Mouse (Mus musculus) adrenal gland (tissue): Measurements from ENCODE around the gene Itpkb.
"Not testable (repeated sequence)": the region's sequence is repeated elsewhere in the genome, so short reads cannot be mapped to it uniquely, and the experiment has no call there.

ENCODE experiments used
- intact Hi-C: fragments of 180-260 bp; cut with DNase I; formaldehyde crosslinking; loops from one replicate; pipeline ENCODE4 v1.15.1; 2025

Gene Itpkb

GRCm38 (mm10) chr1:180365983-180366811 lies 35.9 kb downstream of the Itpkb start:
- intact Hi-C loops: no loop called here

- intact Hi-C loops: no loop called here
Measured at GRCm38 (mm10) chr1:180367045-180367619, 36.8 kb downstream of the Itpkb start.

DNA sequence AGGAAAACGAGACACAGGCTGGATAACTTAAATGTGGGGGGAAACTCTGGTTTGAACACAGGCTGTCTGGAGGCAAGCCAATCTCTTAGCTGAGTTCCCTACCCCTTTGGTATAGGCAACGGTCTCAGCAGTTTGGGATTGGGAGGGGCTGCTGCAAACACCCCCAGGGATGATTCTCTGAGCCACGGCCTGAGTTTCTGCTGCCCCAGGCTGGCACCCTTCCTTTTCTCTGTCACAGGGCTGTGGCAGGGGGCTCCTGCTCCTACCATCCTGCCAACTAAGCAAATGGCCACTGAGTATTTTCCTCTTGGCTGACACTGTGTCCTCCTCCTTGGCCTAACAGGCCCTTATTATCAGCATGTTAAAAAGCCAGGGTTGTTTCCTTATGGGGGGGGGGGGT lies 37.3 kb downstream of the Itpkb start:
- intact Hi-C loops: no loop called here

DNA sequence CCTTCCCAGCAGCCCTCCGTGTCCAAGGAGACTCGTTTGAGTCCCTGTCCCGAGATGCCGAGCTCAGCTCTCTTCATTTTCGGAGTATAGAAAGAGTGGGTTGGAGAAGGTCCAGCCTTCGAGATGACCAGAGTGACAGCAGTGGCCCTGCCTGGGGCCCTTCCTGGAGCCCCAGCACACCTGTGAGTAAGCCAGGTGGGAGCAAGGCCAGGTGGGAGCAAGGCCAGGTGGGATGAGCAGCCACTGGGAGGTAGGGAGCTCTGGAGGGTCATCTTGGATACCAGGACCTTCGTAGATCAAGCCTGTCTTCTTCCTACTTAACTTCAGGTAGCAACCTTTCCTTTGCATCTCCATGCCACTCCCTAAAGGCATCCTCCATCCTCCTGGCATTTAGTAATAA lies 37.8 kb downstream of the Itpkb start:
- intact Hi-C loops: no loop called here

GRCm38 (mm10) chr1:180368646-180369045 lies 38.4 kb downstream of the Itpkb start:
- intact Hi-C loops: no loop called here

GRCm38 (mm10) chr1:180370858-180371652 lies 40.8 kb downstream of the Itpkb start:
- intact Hi-C loops: no loop called here

GRCm38 (mm10) chr1:180372258-180372657 lies 42.0 kb downstream of the Itpkb start:
- intact Hi-C loops: not testable (repeated sequence)

DNA sequence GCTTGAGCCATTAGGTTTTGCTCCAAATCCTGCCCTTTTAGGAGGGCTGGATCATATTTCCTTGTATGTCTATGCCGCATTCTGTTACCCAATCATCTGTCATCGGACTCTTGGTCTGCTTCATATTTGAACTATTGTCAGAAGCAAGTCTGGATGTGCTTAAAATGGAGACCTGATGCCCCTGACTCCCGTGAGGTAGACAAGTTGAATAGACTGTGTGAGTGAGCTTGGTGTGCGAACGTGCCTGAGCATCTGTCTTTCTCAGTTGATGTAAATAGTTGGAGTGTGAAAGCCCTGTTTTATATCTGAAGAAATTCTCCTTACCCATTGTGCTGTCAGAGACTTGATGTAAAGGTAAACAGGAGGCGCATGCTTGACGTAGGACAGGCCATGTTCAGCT lies 46.3 kb downstream of the Itpkb start:
- intact Hi-C loops: no loop called here

DNA sequence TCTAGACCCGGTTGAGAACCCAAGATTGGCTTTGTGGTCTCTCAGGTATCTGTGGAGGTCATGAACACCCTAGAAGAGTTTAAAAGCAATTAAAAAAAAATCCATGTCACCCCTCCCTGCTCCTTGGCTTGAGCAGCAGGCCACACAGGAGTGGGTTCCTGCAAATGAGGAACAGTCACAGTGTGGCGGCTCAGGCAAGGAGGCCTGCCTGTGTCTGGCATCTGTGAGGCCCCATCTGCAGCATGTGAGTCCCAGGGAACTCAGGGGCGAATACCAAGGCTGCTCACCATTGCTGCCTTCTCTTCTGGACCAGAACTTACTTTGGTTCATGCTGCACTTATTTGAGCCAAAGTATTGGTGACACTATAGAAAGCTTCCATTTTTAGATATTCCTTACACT lies 49.3 kb downstream of the Itpkb start:
- intact Hi-C loops: no loop called here

DNA sequence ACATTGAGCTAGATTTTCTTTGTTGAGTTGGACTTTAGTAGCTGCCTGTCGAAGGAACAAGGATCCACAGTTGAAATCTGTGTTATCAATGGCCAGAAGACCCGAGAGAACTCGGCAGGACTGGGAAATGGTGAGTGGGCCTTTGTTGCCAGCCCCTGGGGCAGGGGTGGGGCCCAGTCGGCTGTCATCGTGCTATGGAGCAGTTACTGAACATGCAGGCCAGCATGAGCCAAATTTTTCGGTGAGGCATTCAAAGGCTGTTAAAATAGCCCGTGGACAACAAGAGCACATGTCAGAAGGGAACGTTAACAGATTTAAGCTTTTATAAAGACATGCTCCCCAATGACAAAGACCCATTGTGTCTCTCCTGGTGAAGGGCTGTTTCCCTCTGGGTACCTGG lies 52.1 kb downstream of the Itpkb start:
- intact Hi-C loops: no loop called here

DNA sequence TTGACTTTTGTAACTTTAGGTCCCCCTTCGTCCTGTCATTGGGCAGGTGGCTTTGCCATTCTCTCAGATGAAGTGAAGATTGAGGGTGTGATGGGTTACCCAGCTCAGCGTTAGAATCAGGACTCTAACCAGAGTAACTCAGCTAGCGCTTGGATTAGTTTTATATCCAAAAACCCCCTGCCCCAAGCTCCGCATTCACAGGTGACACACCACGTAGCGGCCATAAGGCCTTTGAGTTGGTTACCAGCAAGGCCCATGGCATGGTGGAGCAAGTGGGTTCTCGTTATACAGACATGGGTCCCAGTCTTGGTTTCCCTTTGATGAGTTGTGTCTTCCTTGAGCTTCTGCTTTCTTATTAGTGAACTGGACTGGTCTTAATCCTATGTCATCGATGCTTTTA lies 53.6 kb downstream of the Itpkb start:
- intact Hi-C loops: no loop called here

DNA sequence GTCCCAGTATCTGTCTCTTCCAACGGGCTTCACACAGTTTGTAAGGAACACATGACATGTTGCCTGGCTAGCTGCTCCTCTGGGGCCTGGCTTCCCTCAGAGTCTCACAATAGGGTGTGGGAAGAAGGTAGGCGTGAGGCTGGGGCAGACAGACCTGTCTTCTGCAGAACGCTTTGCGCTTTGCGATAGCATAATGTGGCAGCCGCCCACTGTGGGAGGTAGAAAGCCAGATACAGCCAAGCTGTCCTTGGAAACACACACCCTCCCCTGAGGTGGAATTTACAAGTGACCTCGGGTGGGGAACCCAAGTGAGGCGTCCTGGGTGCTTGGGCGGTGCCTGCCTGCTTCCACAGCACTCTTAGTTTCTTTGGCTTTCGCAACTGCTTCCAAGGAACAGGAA lies 54.2 kb downstream of the Itpkb start:
- intact Hi-C loops: no loop called here

DNA sequence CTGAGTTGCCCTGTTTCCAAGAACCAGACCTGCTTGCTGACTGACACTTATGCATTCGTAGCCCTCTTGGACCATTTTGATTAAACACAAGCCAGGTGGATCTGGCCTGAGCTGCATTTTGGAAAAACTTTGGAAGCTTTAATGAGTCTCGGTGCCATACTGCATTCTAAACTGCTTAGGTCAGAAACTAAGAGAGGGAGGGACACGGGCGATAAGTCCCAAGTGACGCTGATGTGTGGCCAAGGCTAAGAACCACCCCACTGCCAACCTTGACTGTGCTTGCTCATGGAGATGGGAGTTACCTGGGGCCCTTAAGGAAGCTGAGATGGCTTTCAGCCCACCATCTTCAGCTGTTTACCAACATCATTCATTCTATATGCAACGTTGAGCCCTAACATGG lies 55.0 kb downstream of the Itpkb start:
- intact Hi-C loops: loop anchor here (5.0 kb wide), 1 partner anchor 53 kb away; the partner anchor contains the start of gene Itpkb

- intact Hi-C loops: loop anchor here (2.0 to 5.0 kb wide), 2 partner anchors 55 to 118 kb away; partner anchors contain the start of gene Itpkb
Measured at GRCm38 (mm10) chr1:180386951-180387749, 56.9 kb downstream of the Itpkb start.

DNA sequence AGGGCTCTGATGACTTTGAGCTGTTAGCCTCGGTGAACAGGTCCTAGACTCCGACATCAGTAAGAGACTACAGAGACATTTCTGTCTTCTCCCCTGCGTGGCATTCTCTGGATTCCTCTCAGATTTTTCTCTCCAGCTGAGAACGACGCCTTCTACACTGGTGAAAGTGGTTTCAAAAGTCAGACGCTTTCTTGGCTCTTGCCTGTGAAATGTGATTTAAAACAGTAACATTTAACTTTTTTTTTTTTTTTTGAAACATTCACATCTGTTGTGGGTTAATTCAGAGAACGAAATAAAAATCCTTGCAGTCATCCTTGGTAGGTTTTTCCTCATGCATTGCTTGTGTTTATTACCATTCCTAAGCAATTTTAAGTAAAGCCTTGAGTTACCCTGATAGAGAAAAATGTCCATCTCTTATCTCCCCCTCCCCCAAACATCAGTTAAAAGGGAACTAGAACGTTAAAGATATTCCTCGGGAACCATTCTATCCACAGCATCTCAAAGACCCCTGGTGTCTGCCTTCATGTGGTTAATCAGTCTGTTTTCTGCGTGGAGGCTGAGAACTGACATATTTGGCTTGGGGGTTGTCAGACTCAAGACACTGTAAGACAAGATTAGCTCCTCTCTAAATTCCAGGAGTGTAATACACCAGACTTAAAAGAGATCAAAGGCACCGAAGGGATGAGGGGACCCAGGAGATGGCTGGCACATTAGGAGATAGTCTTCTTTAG lies 57.6 kb downstream of the Itpkb start:
- intact Hi-C loops: loop anchor here (2.0 to 5.0 kb wide), 2 partner anchors 56 to 119 kb away; partner anchors contain the start of gene Itpkb

DNA sequence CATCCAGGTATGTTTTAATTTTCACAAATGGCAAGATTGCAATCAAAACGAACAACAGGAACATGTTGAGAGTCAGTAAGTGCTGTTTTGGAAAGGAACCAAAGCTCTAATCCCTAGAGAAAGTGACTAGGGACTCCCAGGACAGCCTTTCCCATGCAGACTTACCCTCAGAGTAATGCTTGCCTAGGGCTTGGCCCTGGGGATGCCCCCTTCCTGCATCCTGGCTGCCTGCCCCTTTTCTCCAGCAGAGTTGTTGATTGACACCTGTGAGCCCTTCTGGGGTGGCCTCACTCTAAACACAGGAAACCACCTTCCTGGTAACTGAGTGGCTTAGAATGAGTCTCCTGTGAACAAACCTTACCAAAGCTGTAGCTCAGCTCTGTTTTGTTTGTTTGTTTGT lies 58.2 kb downstream of the Itpkb start:
- intact Hi-C loops: loop anchor here (5.0 kb wide), 1 partner anchor 56 kb away; the partner anchor contains the start of gene Itpkb

GRCm38 (mm10) chr1:180389213-180389760 lies 59.0 kb downstream of the Itpkb start:
- intact Hi-C loops: loop anchor here (5.0 kb wide), 1 partner anchor 57 kb away; the partner anchor contains the start of gene Itpkb

- intact Hi-C loops: no loop called here
Measured at GRCm38 (mm10) chr1:180390321-180390731, 60.0 kb downstream of the Itpkb start.

DNA sequence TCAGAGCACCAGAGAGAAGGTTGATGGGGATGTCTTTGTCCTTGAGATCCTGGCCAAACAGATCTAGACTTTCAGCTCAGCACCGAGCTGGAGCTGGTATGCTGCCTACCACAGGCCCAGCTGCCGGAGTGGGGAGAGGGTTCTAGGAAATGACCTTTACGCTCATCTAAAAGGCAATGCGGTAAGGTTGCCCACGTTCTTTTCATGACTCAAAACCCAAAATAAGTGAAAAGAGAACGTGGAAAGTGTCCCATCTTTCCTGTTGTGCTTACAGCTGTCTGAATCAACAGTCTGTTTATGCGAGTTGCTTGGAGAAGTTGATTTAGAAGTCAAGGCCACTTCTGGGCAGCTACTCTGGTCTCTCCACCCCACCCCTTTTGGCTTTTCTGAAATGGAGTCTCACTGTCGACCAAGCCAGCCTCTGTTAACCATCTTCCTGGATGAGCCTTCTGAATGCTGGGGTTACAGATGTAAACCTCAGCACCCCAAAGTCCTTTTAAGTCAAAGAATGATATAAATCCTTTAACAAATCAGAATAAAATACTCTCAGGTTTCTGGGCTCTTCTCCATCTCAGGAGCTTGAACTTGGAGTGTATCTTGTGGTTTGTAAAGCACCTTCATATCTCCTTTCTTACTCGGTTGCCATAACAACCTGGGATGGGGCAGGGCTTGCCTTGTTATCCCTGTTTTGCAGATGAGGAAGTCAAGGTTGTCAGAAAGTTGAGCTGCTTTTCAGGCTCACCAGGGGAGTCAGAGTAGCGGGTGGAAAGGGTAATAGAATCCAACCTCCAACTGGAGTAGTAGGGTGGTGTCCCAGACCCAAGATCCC lies 60.7 kb downstream of the Itpkb start:
- intact Hi-C loops: no loop called here
